Mouse (Mus musculus) Muller cell, postnatal 12 days (primary cell): ENCODE data around the gene Sacs.

ENCODE experiments used
- DNase-seq: peaks from one replicate; pipeline ENCODE4 v3.0.0-alpha.2; 2015; ENCODE audit errors: inconsistent ontology term

The Sacs gene

GRCm38 (mm10) chr14:61237101-61237654 is 98.9 kb downstream of the Sacs start:
- DNase-seq = peak; percentile 80

- DNase-seq = peak; percentile 8
These were observed 100.5 kb downstream of the Sacs start for GRCm38 (mm10) chr14:61238751-61239150.

GRCm38 (mm10) chr14:61242611-61243010 is 104.4 kb downstream of the Sacs start:
- DNase-seq = no peak

DNA sequence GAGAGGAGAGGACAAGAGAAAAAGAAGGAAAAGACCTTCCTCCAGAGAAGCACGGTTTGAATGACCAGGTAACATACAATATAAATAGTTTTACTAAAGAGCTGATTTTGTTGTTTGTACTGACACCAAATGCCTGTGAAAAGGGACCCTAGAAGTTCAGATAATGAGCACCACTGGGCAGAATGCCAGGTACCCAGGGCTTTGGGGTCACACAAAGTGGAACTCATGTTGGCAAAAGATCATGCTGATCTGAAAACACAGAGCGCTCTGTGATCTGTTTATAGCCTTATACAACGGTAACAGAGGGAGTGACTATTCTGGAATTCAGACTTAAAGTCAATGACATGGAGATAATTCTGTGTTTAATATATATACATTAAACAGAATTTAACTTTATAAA is 108.2 kb downstream of the Sacs start:
- DNase-seq = no peak

- no peak for DNase-seq
These were observed 114.5 kb downstream of the Sacs start for GRCm38 (mm10) chr14:61252596-61253388.

DNA sequence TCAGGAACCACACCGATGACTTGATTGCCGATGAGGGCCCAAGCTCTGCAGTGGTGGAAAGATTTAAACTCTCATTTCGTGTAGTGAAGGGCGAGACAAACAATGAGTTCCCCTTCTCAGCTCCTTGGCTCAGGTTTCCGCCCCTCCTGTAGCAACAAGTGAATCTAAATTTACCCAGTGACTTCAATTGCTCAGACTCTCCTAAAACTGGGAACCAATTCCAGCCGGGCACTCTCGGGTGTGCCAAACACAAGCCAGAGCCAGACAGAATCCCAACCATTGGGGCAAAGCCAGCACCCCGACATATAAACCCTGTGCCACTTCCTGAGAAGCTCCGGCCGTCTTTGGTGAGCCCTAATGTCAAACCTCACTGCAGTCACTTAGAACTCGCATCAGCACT is 120.1 kb downstream of the Sacs start, which contains the start of gene Sgcg:
Gene Sgcg (minus strand): TSS at position 139 of the 400 bp plus-strand sequence.
- DNase-seq = no peak

GRCm38 (mm10) chr14:61259084-61259483 is 120.8 kb downstream of the Sacs start:
- no peak for DNase-seq

- no peak for DNase-seq
These were observed 129.7 kb downstream of the Sacs start for GRCm38 (mm10) chr14:61267908-61268475.

DNA sequence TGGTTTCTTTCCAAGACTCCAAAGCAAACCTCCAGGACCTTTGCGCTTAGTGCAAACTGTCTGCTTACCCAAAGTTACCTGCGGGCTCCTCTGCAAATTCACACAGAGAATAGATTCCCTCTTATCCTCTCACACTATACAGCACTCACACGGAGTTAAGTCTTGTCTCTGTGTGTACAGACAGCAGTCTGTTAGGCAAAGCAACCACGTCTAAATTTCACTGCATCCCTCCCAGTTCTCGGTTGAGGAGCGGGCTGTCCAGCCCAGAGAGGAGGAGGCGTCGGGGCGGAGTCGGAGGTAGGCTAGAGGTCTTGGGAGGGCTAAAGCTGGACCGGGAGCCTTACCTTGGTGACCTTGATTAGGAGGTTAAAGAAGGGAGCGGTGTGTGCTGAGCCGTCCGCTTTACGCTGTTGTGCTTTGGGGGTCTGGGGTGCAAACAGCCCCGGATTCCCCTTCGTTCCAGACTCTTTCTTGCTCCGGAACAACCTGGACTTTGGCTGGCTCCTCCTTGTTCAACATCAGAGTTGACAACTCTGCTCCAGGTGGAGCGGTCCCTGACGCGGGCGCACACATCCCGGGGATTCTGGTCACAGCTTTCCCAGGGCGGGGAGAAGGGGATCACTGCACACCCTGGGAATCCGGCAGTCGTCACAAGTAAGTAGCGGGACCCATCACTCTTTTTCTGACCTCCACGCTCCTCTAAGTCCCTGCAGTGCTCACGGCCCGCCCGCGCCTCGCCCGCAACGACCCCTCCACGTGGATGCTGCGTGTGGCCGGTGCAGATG is 136.3 kb downstream of the Sacs start:
- DNase-seq = no peak

DNA sequence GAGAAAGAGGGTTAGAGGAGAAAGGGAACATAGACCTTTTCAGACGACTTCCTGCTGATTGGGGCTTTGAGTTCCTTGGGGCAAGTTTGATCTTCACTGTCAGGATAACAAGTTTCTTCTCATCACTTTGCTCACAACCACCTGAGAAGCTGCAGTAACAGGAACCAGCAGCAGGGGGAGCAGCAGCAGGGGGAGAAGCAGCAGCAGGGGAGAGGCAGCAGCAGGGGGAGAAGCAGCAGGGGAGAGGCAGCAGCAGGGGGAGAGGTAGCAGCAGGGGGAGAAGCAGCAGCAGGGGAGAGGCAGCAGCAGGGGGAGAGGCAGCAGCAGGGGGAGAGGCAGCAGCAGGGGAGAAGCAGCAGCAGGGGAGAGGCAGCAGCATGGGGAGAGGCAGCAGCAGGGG is 139.0 kb downstream of the Sacs start:
- no peak for DNase-seq

GRCm38 (mm10) chr14:61278676-61279300 is 140.5 kb downstream of the Sacs start:
- no peak for DNase-seq

DNA sequence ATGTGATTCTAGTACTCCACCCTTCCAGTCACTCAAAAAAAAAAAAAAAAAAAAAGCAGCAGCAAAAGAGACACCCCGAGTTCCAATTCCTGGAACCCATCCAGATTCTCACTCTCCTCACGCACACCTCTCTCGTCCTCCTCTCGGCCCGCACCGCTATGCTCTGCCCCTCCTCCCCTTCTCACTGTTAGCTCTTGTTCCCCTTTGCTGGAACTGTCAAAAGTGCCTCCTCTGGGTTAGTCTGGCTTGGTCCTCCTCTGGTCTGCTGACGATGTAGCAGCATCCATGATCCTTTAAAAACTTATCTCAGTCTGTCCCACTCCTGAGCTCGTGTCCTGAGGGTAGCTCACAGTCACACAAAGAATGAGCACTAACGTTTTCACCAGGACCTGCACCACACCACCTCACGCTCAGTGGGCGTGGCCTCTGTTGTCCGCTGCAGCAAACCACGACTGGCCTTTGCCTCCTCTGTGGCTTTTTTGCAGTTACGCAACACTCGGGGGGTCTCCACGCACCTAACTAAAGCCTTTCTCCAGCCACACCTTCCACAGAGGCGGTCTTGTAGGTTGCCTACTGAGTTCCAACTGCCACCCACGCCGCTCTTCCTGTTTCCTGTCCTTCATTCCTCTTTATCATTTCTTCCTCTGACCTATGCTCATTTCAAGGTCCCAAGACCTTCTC is 150.5 kb downstream of the Sacs start:
- DNase-seq = no peak
